Mouse (Mus musculus): Measurements from ENCODE around the gene Mrps36. TPM values are rescaled to one million over a fixed set of nuclear protein-coding genes. Genes with fewer than 3 reads are reported as not detected.

Gene Mrps36
- total and polyA plus RNA-seq, 3 experiments = 95.1 to 317 (median 210) TPM

- Histone ChIP-seq H3K4me1 (ENCODE audit: insufficient read depth, low read depth, low read length) (peaks cover 77% of the 10 kb centered on the region), H3K4me3 (ENCODE audit: low read depth, low read length) (no peak overlapping the region; the same call in 1 of the 2 replicates), H3K9me3 (replicated peaks) (no peaks in the 10 kb centered on the region), H3K36me3 (replicated peaks) (peaks cover 58% of the 10 kb centered on the region), H3K27me3 (ENCODE audit: insufficient read depth, low read length) (no peaks in the 10 kb centered on the region)
- ATAC-seq (ENCODE audit: extremely low read depth, insufficient number of reproducible peaks, low FRiP score, poor library complexity, severe bottlenecking) (peak; percentile 66), DNase-seq (ENCODE audit: low spot score) (peak; percentile 43)
- TF ChIP-seq CTCF (IDR thresholded peaks at IDR 0.05; ENCODE audit: low read depth, low read length) (no peak), GATA1 (IDR thresholded peaks at IDR 0.05; ENCODE audit: borderline replicate concordance, low read length) (no peak), TAL1 (conservative IDR thresholded peaks at IDR 0.05; ENCODE audit: low read depth, low read length) (peak; percentile 87), POLR2AphosphoS5 (IDR thresholded peaks at IDR 0.05; ENCODE audit: insufficient replicate concordance, low read depth, low read length) (no peak), GATA2 (IDR thresholded peaks at IDR 0.05; ENCODE audit: borderline replicate concordance, low read depth, low read length) (no peak)
Observed at GRCm38 (mm10) chr13:100777491-100777890, 33.0 kb upstream of the Mrps36 start.

GRCm38 (mm10) chr13:100776710-100777109, 32.3 kb upstream of the Mrps36 start:
- Histone ChIP-seq H3K27me3 (ENCODE audit: insufficient read depth, low read length) (no peaks in the 10 kb centered on the region), H3K4me3 (ENCODE audit: low read depth, low read length) (no peak overlapping the region; the same call in 1 of the 2 replicates), H3K36me3 (replicated peaks) (peaks cover 58% of the 10 kb centered on the region), H3K4me1 (ENCODE audit: insufficient read depth, low read depth, low read length) (peaks cover 75% of the 10 kb centered on the region), H3K9me3 (replicated peaks) (no peaks in the 10 kb centered on the region)
- ATAC-seq (ENCODE audit: extremely low read depth, insufficient number of reproducible peaks, low FRiP score, poor library complexity, severe bottlenecking) (no peak), DNase-seq (ENCODE audit: low spot score) (no peak)
- TF ChIP-seq GATA2 (IDR thresholded peaks at IDR 0.05; ENCODE audit: borderline replicate concordance, low read depth, low read length) = no peak
- peak; percentile 25; the same call in 1 of the 2 replicates for TF ChIP-seq POLR2AphosphoS5 (IDR thresholded peaks at IDR 0.05; ENCODE audit: insufficient replicate concordance, low read depth, low read length)

GRCm38 (mm10) chr13:100776056-100776419, 31.6 kb upstream of the Mrps36 start:
- Histone ChIP-seq H3K27me3 (ENCODE audit: insufficient read depth, low read length) (no peaks in the 10 kb centered on the region), H3K4me1 (ENCODE audit: insufficient read depth, low read depth, low read length) (peaks cover 70% of the 10 kb centered on the region), H3K9me3 (replicated peaks) (no peaks in the 10 kb centered on the region), H3K36me3 (replicated peaks) (peaks cover 58% of the 10 kb centered on the region), H3K4me3 (ENCODE audit: low read depth, low read length) (peak overlapping the region; percentile 86)
- no peak for TF ChIP-seq GATA1 (IDR thresholded peaks at IDR 0.05; ENCODE audit: borderline replicate concordance, low read length)
- no peak for TF ChIP-seq CTCF (IDR thresholded peaks at IDR 0.05; ENCODE audit: low read depth, low read length)
- TF ChIP-seq POLR2AphosphoS5 (IDR thresholded peaks at IDR 0.05; ENCODE audit: insufficient replicate concordance, low read depth, low read length) = no peak
- TF ChIP-seq GATA2 (IDR thresholded peaks at IDR 0.05; ENCODE audit: borderline replicate concordance, low read depth, low read length) = no peak
- ATAC-seq (ENCODE audit: extremely low read depth, insufficient number of reproducible peaks, low FRiP score, poor library complexity, severe bottlenecking) (no peak), DNase-seq (ENCODE audit: low spot score) (no peak)

- no peaks in the 10 kb centered on the region for H3K27me3 ChIP-seq (ENCODE audit: insufficient read depth, low read length)
- 0 out of 2 replicates have a peak, but pooled peaks cover 3% of the 10 kb centered on the region for H3K9me3 ChIP-seq (replicated peaks)
- H3K36me3 ChIP-seq (replicated peaks) = peaks cover 58% of the 10 kb centered on the region
- TF ChIP-seq POLR2AphosphoS5 (IDR thresholded peaks at IDR 0.05; ENCODE audit: insufficient replicate concordance, low read depth, low read length) (no peak), GATA2 (IDR thresholded peaks at IDR 0.05; ENCODE audit: borderline replicate concordance, low read depth, low read length) (no peak), GATA1 (IDR thresholded peaks at IDR 0.05; ENCODE audit: borderline replicate concordance, low read length) (no peak), TAL1 (conservative IDR thresholded peaks at IDR 0.05; ENCODE audit: low read depth, low read length) (no peak), CTCF (IDR thresholded peaks at IDR 0.05; ENCODE audit: low read depth, low read length) (no peak)
- peak within 1 kb of the TSS; percentile 86 for H3K4me3 ChIP-seq (ENCODE audit: low read depth, low read length)
- DNase-seq (ENCODE audit: low spot score) (peak; percentile 68), ATAC-seq (ENCODE audit: extremely low read depth, insufficient number of reproducible peaks, low FRiP score, poor library complexity, severe bottlenecking) (peak; percentile 81)
- peaks cover 66% of the 10 kb centered on the region for H3K4me1 ChIP-seq (ENCODE audit: insufficient read depth, low read depth, low read length)
Observed at GRCm38 (mm10) chr13:100775252-100776055, 31.0 kb upstream of the Mrps36 start, which contains the start of gene Cenph. Gene Cenph, minus strand, starts transcription at chr13:100775899.

GRCm38 (mm10) chr13:100774704-100775103, 30.2 kb upstream of the Mrps36 start:
- DNase-seq (ENCODE audit: low spot score) (no peak), ATAC-seq (ENCODE audit: extremely low read depth, insufficient number of reproducible peaks, low FRiP score, poor library complexity, severe bottlenecking) (no peak)
- H3K4me1 ChIP-seq (ENCODE audit: insufficient read depth, low read depth, low read length) = peaks cover 59% of the 10 kb centered on the region
- no peaks in the 10 kb centered on the region for H3K27me3 ChIP-seq (ENCODE audit: insufficient read depth, low read length)
- H3K36me3 ChIP-seq (replicated peaks) = peaks cover 59% of the 10 kb centered on the region
- 0 out of 2 replicates have a peak, but pooled peaks cover 3% of the 10 kb centered on the region for H3K9me3 ChIP-seq (replicated peaks)
- TF ChIP-seq POLR2AphosphoS5 (IDR thresholded peaks at IDR 0.05; ENCODE audit: insufficient replicate concordance, low read depth, low read length) (no peak), CTCF (IDR thresholded peaks at IDR 0.05; ENCODE audit: low read depth, low read length) (no peak), GATA2 (IDR thresholded peaks at IDR 0.05; ENCODE audit: borderline replicate concordance, low read depth, low read length) (no peak), GATA1 (IDR thresholded peaks at IDR 0.05; ENCODE audit: borderline replicate concordance, low read length) (no peak), TAL1 (conservative IDR thresholded peaks at IDR 0.05; ENCODE audit: low read depth, low read length) (no peak)
- H3K4me3 ChIP-seq (ENCODE audit: low read depth, low read length) = peak overlapping the region; percentile 86

- H3K27me3 ChIP-seq (ENCODE audit: insufficient read depth, low read length) = no peaks in the 10 kb centered on the region
- ATAC-seq (ENCODE audit: extremely low read depth, insufficient number of reproducible peaks, low FRiP score, poor library complexity, severe bottlenecking) = no peak
- no peak overlapping the region for H3K4me3 ChIP-seq (ENCODE audit: low read depth, low read length)
- TF ChIP-seq GATA1 (IDR thresholded peaks at IDR 0.05; ENCODE audit: borderline replicate concordance, low read length) (no peak), GATA2 (IDR thresholded peaks at IDR 0.05; ENCODE audit: borderline replicate concordance, low read depth, low read length) (no peak), CTCF (IDR thresholded peaks at IDR 0.05; ENCODE audit: low read depth, low read length) (no peak), POLR2AphosphoS5 (IDR thresholded peaks at IDR 0.05; ENCODE audit: insufficient replicate concordance, low read depth, low read length) (no peak)
- no peaks in the 10 kb centered on the region; the same call in 1 of the 2 replicates for H3K9me3 ChIP-seq (replicated peaks)
- H3K36me3 ChIP-seq (replicated peaks) = peaks cover 28% of the 10 kb centered on the region
- peaks cover 44% of the 10 kb centered on the region for H3K4me1 ChIP-seq (ENCODE audit: insufficient read depth, low read depth, low read length)
- DNase-seq (ENCODE audit: low spot score) = no peak
Observed at GRCm38 (mm10) chr13:100755329-100755728, 10.9 kb upstream of the Mrps36 start.
